Mouse (Mus musculus) kidney, adult 2 months (tissue): ENCODE data around the gene Igf2.

Experiments
- CTCF ChIP-seq: fragments of 200-500 bp; conservative IDR thresholded peaks from 2 replicates; pipeline ENCODE4 v1.5.1; 2011; ENCODE audit warnings: low read depth, mild to moderate bottlenecking, control low read depth, low read length, moderate library complexity, mixed read lengths; ENCODE audit not compliant: insufficient read depth, insufficient read length
- POLR2A ChIP-seq: fragments of 200-500 bp; IDR thresholded peaks from one replicate; pipeline ENCODE4 v1.6.1; 2011; ENCODE audit warnings: low read depth, low read length, control low read depth

DNA sequence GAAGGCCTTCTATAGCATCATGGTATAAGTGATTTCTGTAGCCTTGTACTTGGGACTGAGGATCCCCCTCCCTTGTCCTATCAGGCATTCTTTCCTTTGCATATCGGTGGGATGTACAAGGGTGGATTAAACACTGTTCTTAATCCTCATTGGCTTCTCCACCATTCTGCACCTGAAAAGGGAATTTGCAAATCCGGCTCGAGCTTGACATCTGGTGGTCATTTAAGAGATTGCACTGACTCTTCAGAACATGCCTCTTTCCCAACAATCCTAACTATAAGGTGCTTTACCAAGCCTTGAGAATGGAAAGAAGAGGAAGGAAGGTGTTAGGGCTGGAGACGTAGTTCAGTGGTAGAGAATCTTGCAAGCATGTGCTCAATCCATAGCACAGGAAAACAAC is 5.5 kb upstream of the Igf2 start:
- TF ChIP-seq POLR2A = no peak
- TF ChIP-seq CTCF = peak; percentile 35; the same call in 1 of the 2 replicates
